In genomic region chr10:24478535-24478934, GRCm38 (mm10) we compare ENCODE assay signal across 21 mouse cellular contexts.
DNase-seq lines count a peak whose midpoint lies in the region; ATAC-seq and TF ChIP-seq lines count a peak whose summit lies in the region.
"Had no signal": no experiment of that assay in that cellular context is flagged by ENCODE, and none has a peak within 500 bp of the region (broad histone marks: within the 10 kb centered on the region; RNA-seq: fewer than 3 reads in every experiment).

No protein-coding gene starts in this region.

- no peaks in the 10 kb centered on the region for H3K27me3 ChIP-seq in heart, embryonic 13.5 days (replicated peaks)
- H3K27me3 ChIP-seq in intestine, postnatal 0 days (replicated peaks; ENCODE audit: control insufficient read depth, insufficient read depth, low read length), result no peaks in the 10 kb centered on the region
- H3K27me3 ChIP-seq: embryonic facial prominence, embryonic 13.5 days; forebrain, embryonic 15.5 days; midbrain, embryonic 12.5 days; Patski had no signal

- peak overlapping the region; percentile 45; the same call in 1 of the 2 replicates for H3K4me2 ChIP-seq in heart, embryonic 13.5 days
- H3K4me2 ChIP-seq in intestine, postnatal 0 days (replicated peaks; ENCODE audit: low read depth), result no peak overlapping the region
- H3K4me2 ChIP-seq: embryonic facial prominence, embryonic 13.5 days; forebrain, embryonic 15.5 days; liver, embryonic 11.5 days; lung, embryonic 14.5 days; midbrain, embryonic 12.5 days had no signal

- H3K4me1 ChIP-seq in heart, embryonic 13.5 days, result peaks cover 32% of the 10 kb centered on the region
- peaks cover 21% of the 10 kb centered on the region for H3K4me1 ChIP-seq in embryonic fibroblast, embryonic 13.5 days (ENCODE audit: control insufficient read depth, insufficient read depth, low read length)
- H3K4me1 ChIP-seq in intestine, postnatal 0 days (replicated peaks; ENCODE audit: control insufficient read depth, insufficient read depth, low read length), result no peaks in the 10 kb centered on the region
- H3K4me1 ChIP-seq: forebrain, embryonic 15.5 days; midbrain, embryonic 12.5 days had no signal

- no peak overlapping the region for H3K4me3 ChIP-seq in heart, embryonic 13.5 days
- H3K4me3 ChIP-seq in embryonic fibroblast, embryonic 13.5 days (ENCODE audit: insufficient read depth, low read length), result no peak overlapping the region
- no peak overlapping the region for H3K4me3 ChIP-seq in intestine, postnatal 0 days (ENCODE audit: low read depth, low read length)
- H3K4me3 ChIP-seq: embryonic facial prominence, embryonic 13.5 days; forebrain, embryonic 15.5 days; midbrain, embryonic 12.5 days had no signal

- H3K9ac ChIP-seq in heart, embryonic 13.5 days, result peak overlapping the region; percentile 64
- H3K9ac ChIP-seq in intestine, postnatal 0 days (ENCODE audit: low read depth, low read length), result no peak overlapping the region
- H3K9ac ChIP-seq: embryonic facial prominence, embryonic 13.5 days; forebrain, embryonic 15.5 days; lung, embryonic 14.5 days; midbrain, embryonic 12.5 days had no signal

- intact Hi-C loops in heart, postnatal 36 days (cut with DNase I), result loop anchor here (5.0 kb wide), 1 partner anchor 66 kb away; no protein-coding TSS in a partner anchor

- peak; percentile 21; the same call in 1 of the 2 replicates for ATAC-seq in frontal cortex, adult (ENCODE audit: low TSS enrichment)
- ATAC-seq in heart, embryonic 13.5 days (ENCODE audit: extremely low read depth, insufficient number of reproducible peaks, low FRiP score, low TSS enrichment), result no peak
- ATAC-seq in intestine, postnatal 0 days, result peak; percentile 36; the same call in 1 of the 2 replicates
- ATAC-seq: forebrain, embryonic 15.5 days; hindbrain, postnatal 0 days had no signal

- TF ChIP-seq POLR2A in embryonic fibroblast, embryonic 13.5 days (IDR thresholded peaks at IDR 0.05; ENCODE audit: low read depth, low read length), result no peak

- TF ChIP-seq CTCF in embryonic fibroblast, embryonic 13.5 days (IDR thresholded peaks at IDR 0.05; ENCODE audit: borderline replicate concordance, insufficient read depth, low read length), result no peak
- TF ChIP-seq CTCF in intestine, postnatal 0 days (IDR thresholded peaks at IDR 0.05; ENCODE audit: low read depth), result no peak

- no peaks in the 10 kb centered on the region for H3K9me3 ChIP-seq in heart, embryonic 13.5 days
- H3K9me3 ChIP-seq in intestine, postnatal 0 days (ENCODE audit: control insufficient read depth), result no peaks in the 10 kb centered on the region
- H3K9me3 ChIP-seq: embryonic facial prominence, embryonic 13.5 days; forebrain, embryonic 15.5 days; midbrain, embryonic 12.5 days had no signal

- peak overlapping the region; percentile 94 for H3K27ac ChIP-seq in heart, embryonic 13.5 days (replicated peaks)
- H3K27ac ChIP-seq in embryonic fibroblast, embryonic 13.5 days (ENCODE audit: insufficient read depth, low read length), result peak overlapping the region; percentile 73
- H3K27ac ChIP-seq in intestine, postnatal 0 days (ENCODE audit: low read depth, low read length), result no peak overlapping the region
- H3K27ac ChIP-seq: embryonic facial prominence, embryonic 13.5 days; forebrain, embryonic 15.5 days; hindbrain, postnatal 0 days; midbrain, embryonic 12.5 days had no signal

- 81% methylated on average over 2 of the region's 2 CpGs for WGBS in heart, embryonic 13.5 days
- WGBS in intestine, postnatal 0 days, result 79% methylated on average over 2 of the region's 2 CpGs

- no peak for DNase-seq in frontal cortex, postnatal 10 days (ENCODE audit: low spot score in 2 of 2)
- no peak for DNase-seq in heart, postnatal 36 days
- DNase-seq in adrenal gland, postnatal 14 days, result no peak
- DNase-seq in right cerebral cortex, postnatal 14 days, result no peak
- DNase-seq: adrenal gland, adult 8-10 months; cerebellum, adult 9-11 months; kidney, adult 8-10 months; kidney, postnatal 14 days; left cerebral cortex, postnatal 4 days; thymus, postnatal 25 days had no signal

- H3K36me3 ChIP-seq in heart, embryonic 13.5 days, result no peaks in the 10 kb centered on the region
- no peaks in the 10 kb centered on the region for H3K36me3 ChIP-seq in intestine, postnatal 0 days (ENCODE audit: control insufficient read depth, insufficient read depth)
- H3K36me3 ChIP-seq: embryonic facial prominence, embryonic 13.5 days; forebrain, embryonic 15.5 days; midbrain, embryonic 12.5 days had no signal
